Mouse (Mus musculus) heart, embryonic 14.5 days (tissue): Measurements from ENCODE around the gene Gemin5. TPM values are rescaled to one million over a fixed set of nuclear protein-coding genes. Genes with fewer than 3 reads are reported as not detected.

Experiments
- ATAC-seq: fragments of 200-750 bp; cut with Nextera tagmentation; 2 replicates; pipeline ENCODE4 v1.8.0; 2017; ENCODE audit warnings: low read depth, moderate TSS enrichment; ENCODE audit not compliant: insufficient number of reproducible peaks, insufficient read depth, low FRiP score
- H3K27ac ChIP-seq, 2 experiments: fragments of 200-500 bp in 1 of 2; fragments of 300-500 bp in 1 of 2; sonication (generic) in 1 of 2; replicated peaks in 1 of 2; 2 replicates each; pipeline ENCODE4 v1.5.1; 2012 to 2014; ENCODE audit warnings: low read depth in 2 of 2, low read length in 2 of 2, control low read depth in 1 of 2, mild to moderate bottlenecking in 1 of 2, mixed read lengths in 1 of 2; ENCODE audit not compliant: control insufficient read depth in 1 of 2, insufficient read depth in 1 of 2
- H3K27me3 ChIP-seq: fragments of 300-500 bp; sonication (generic); 2 replicates; pipeline ENCODE4 v1.6.1; 2014; ENCODE audit warnings: mild to moderate bottlenecking, low read length, control low read depth; ENCODE audit not compliant: control insufficient read depth, insufficient read depth
- H3K36me3 ChIP-seq: fragments of 300-500 bp; sonication (generic); 2 replicates; pipeline ENCODE4 v1.6.1; 2014; ENCODE audit warnings: mild to moderate bottlenecking, control low read depth, low read length, mixed read lengths; ENCODE audit not compliant: control insufficient read depth, insufficient read depth
- H3K4me1 ChIP-seq, 2 experiments: fragments of 200-500 bp in 1 of 2; fragments of 300-500 bp in 1 of 2; sonication (generic) in 1 of 2; 2 replicates each; pipeline ENCODE4 v1.6.1; 2012 to 2014; ENCODE audit warnings: low read length in 2 of 2, control low read depth in 1 of 2, mixed read lengths in 1 of 2; ENCODE audit not compliant: control insufficient read depth in 2 of 2, insufficient read depth in 2 of 2
- H3K4me2 ChIP-seq: fragments of 300-500 bp; sonication (generic); 2 replicates; pipeline ENCODE4 v1.6.1; 2014; ENCODE audit warnings: mild to moderate bottlenecking, low read length
- H3K4me3 ChIP-seq, 2 experiments: fragments of 200-500 bp in 1 of 2; fragments of 300-500 bp in 1 of 2; sonication (generic) in 1 of 2; 2 replicates each; pipeline ENCODE4 v1.5.1; 2012 to 2014; ENCODE audit warnings: low read length in 2 of 2, mild to moderate bottlenecking in 2 of 2, control low read depth in 1 of 2, low read depth in 1 of 2, moderate library complexity in 1 of 2; ENCODE audit not compliant: control insufficient read depth in 1 of 2, insufficient read depth in 1 of 2
- H3K9ac ChIP-seq: fragments of 300-500 bp; sonication (generic); 2 replicates; pipeline ENCODE4 v1.6.1; 2014; ENCODE audit warnings: mild to moderate bottlenecking, low read length
- H3K9me3 ChIP-seq: fragments of 300-500 bp; sonication (generic); 2 replicates; pipeline ENCODE4 v1.6.1; 2016; ENCODE audit warnings: low read length, control low read depth; ENCODE audit not compliant: control insufficient read depth
- WGBS: fragments of 180-500 bp; shearing (Covaris S2); extraction: QIAGEN DNeasy Blood & Tissue Kit; methylation state at CpG from one replicate; pipeline ENCODE4 v1.1.7; 2014; 5-methylcytosine and 5-hydroxymethylcytosine counted together
- polyA plus RNA-seq: library from polyadenylated mRNA; unstranded; fragments of >200 nt; fragmentation: Nextera tagmentation; extraction: Ambion mirVana; gene quantifications from 2 replicates; pipeline ENCODE4 v1.2.1, GENCODE M21; 2014

Gemin5 gene
- polyA plus RNA-seq, 1 experiment from 2014 or later: 14.1 TPM

DNA sequence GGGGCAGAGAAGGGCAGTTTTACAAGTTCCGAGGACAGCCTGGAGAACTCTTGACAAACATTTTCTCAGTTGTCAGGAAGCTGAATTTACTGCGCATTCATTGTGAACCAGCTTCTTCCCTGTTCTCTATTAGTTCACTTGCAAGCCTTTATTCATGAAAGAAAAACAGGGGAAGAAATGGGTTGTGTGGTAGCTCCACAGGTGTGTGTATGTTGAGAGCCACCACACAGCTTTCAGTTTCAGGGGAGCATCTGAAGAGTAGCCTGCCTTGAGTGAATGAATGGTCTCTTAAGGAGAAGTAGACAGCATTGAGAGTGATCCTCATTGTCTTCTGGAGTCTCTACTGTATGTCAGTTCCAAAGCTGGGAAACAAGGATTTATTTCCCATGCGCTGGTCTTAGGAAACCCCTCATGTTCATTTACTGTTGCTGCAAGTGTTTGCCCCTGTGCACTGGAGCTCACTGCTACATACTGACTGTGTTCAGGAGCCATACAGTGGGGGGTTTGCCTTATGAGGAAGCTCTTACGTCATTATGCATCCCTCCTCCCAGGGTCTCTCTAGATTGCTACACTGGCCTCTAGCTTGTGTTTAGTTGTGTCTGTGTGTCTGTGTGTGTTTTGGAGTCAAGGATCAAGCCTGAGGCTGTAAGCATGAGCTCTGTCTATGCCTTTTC lies 60.5 kb downstream of the Gemin5 start:
- ATAC-seq: no peak
- no peaks in the 10 kb centered on the region for H3K27me3 ChIP-seq
- no peak overlapping the region for H3K4me3 ChIP-seq
- WGBS: 87% methylated on average over 4 of the region's 4 CpGs
- H3K4me2 ChIP-seq: no peak overlapping the region
- peaks cover 6 to 14% of the 10 kb centered on the region in 2 experiments for H3K4me1 ChIP-seq
- no peak overlapping the region for H3K27ac ChIP-seq
- H3K36me3 ChIP-seq: peaks cover 38% of the 10 kb centered on the region
- no peak overlapping the region for H3K9ac ChIP-seq
- no peaks in the 10 kb centered on the region for H3K9me3 ChIP-seq

DNA sequence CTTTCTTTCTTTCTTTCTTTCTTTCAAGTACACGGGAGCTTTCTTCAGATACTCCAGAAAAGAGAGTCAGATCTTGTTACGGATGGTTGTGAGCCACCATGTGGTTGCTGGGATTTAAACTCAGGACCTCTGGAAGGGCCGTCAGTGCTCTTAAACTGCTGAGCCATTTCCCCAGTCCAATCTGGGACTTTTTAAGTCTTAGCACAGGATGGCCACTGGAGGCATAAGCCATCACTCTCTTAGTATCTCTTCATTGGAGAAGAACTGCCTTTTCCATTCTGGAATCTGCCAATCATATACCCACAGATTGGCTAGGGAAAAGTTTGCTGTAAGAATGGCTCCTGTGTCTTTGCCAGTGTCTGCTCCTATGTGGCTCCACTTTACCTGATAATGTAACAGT lies 61.3 kb downstream of the Gemin5 start:
- H3K9ac ChIP-seq: no peak overlapping the region
- H3K4me3 ChIP-seq: no peak overlapping the region
- H3K36me3 ChIP-seq: peaks cover 30% of the 10 kb centered on the region
- no peaks in the 10 kb centered on the region for H3K9me3 ChIP-seq
- no peak overlapping the region for H3K27ac ChIP-seq
- ATAC-seq: no peak
- H3K4me2 ChIP-seq: no peak overlapping the region
- 40% methylated on average over 3 of the region's 3 CpGs for WGBS
- peaks cover 7 to 14% of the 10 kb centered on the region in 2 experiments for H3K4me1 ChIP-seq
- no peaks in the 10 kb centered on the region for H3K27me3 ChIP-seq

DNA sequence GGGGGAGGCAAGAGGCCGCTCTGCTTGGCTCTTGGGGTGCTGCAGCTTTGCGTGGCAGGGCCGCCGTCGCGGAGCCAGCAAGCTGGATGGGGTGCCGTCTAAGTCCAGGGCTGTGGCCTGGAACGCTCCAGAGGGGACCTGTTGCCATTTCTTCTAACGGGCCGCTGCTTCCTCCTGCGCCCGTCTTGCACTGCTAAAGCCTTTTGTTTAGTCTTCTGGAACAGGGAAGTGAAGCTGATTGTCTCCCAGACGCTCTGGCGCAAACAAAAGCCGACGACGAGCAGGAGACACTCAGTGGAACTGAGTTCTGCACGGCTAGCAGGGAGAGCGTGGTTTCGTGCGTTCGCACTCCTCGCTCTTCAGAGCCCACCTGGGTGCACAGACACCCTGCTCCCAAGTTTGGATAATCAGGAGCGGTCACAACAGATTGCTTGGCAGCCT lies 64.0 kb downstream of the Gemin5 start:
- peak overlapping the region; percentile 81 to 82 for H3K27ac ChIP-seq
- H3K4me2 ChIP-seq: peak overlapping the region; percentile 74
- peaks cover 7 to 14% of the 10 kb centered on the region in 2 experiments for H3K4me1 ChIP-seq
- no peaks in the 10 kb centered on the region for H3K9me3 ChIP-seq
- H3K4me3 ChIP-seq: peak overlapping the region; percentile 68 to 89
- WGBS: under 1% methylated on average over 24 of the region's 24 CpGs
- H3K36me3 ChIP-seq: peaks cover 4% of the 10 kb centered on the region; the same call in 1 of the 2 replicates
- ATAC-seq: peak; percentile 8; the same call in 1 of the 2 replicates
- H3K27me3 ChIP-seq: no peaks in the 10 kb centered on the region
- peak overlapping the region; percentile 89 for H3K9ac ChIP-seq

DNA sequence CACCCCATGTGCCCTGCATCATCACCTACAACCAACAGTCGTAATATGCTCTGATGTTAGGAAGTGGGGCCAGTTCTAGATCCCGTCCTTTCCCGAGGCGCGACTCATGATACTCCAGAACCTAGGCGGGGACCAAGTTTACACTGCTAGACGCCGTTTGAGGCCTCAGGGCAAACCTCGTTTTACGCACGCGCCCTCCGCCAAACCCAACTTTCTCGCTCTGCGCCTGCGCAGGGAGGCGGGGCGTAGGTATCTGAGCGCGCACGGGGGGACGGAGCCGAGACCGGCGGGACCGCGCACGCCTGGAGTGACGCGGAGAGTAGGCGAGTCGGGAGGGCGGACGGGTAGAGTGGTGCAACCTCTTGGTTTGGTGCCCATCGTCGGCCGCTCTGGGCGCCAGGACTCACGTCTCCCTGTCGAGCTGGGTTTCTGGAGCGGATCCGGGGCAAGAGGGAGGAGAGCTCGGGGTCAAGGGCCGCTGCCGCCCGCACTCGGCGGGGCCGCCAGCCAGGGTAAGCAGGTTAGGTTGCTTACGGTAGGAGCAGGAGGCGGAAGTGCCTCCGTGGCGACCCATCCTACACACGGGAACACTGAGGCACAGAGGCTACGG lies 64.5 kb downstream of the Gemin5 start, which contains the start of gene Cnot8:
Gene Cnot8 (plus strand): TSS at position 457 of the 610 bp plus-strand sequence.
- Histone ChIP-seq H3K36me3 (0 out of 2 replicates have a peak, but pooled peaks cover 3% of the 10 kb centered on the region), H3K9ac (peak within 1 kb of the TSS; percentile 89), H3K4me1 (peaks cover 7 to 14% of the 10 kb centered on the region in 2 experiments), H3K27me3 (no peaks in the 10 kb centered on the region), H3K4me2 (peak within 1 kb of the TSS; percentile 74), H3K4me3 (peak within 1 kb of the TSS; percentile 68 to 89), H3K27ac (peak within 1 kb of the TSS; percentile 81 to 82), H3K9me3 (no peaks in the 10 kb centered on the region)
- ATAC-seq: peak; percentile 96
- under 1% methylated on average over 54 of the region's 55 CpGs for WGBS

DNA sequence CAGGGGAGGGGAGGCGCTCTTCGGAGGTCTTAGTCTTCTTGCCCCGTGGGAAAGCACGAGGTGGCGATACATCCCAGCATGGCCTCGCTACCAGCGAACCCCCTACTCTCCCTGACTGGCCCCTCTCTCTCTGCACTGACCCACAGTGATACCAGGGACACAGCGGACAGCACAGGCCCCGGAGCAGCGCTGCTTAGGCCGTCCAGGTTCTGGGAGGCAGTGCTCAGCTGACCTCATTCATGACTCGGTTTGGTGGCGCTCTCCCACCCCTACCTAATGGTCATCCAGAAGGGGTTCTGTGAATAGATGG lies 65.0 kb downstream of the Gemin5 start:
- no peaks in the 10 kb centered on the region for H3K9me3 ChIP-seq
- WGBS: 48% methylated on average over 13 of the region's 13 CpGs
- peak overlapping the region; percentile 74 for H3K4me2 ChIP-seq
- ATAC-seq: peak; percentile 45
- H3K27ac ChIP-seq: peak overlapping the region; percentile 62 to 81
- peak overlapping the region; percentile 71 for H3K9ac ChIP-seq
- H3K4me3 ChIP-seq: peak overlapping the region; percentile 22 to 89
- peaks cover 7 to 14% of the 10 kb centered on the region in 2 experiments for H3K4me1 ChIP-seq
- no peaks in the 10 kb centered on the region for H3K27me3 ChIP-seq
- 0 out of 2 replicates have a peak, but pooled peaks cover 3% of the 10 kb centered on the region for H3K36me3 ChIP-seq

DNA sequence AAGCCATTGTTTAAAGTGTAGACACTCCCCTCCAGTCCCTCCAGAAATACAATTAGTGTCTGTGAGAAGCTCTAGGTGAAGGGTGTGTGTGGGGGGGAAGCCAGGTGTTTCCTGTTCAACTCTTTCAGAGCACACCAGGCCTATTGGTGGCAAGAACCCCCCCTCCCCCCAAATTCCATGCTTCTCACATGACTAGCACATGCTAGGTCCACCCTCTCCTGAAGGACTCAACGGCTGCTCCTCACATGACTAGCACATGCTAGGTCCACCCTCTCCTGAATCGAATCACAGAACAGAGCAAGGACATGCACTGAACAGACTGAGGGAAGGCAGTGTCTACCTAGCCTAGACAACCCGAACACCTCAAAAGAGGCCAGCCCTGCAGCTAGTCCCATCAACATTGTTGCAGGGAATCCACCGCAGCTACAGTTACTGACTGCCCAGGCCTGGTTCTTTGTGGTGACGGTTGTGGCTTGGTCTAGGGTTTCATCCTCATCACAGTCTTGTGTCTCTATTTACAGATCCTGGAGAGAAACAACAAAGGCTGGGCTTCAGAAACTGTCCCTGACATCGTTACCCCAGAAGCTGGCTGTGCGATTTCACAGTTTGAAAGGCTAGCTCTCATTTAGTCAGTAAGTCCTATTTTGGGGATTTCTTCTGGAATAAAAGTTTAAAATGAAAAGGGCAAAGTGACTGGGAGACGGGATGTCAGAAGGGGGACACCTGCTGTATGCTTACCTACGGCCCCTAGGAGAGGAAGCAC lies 65.6 kb downstream of the Gemin5 start:
- Histone ChIP-seq H3K4me3 (no peak overlapping the region), H3K36me3 (no peaks in the 10 kb centered on the region)

DNA sequence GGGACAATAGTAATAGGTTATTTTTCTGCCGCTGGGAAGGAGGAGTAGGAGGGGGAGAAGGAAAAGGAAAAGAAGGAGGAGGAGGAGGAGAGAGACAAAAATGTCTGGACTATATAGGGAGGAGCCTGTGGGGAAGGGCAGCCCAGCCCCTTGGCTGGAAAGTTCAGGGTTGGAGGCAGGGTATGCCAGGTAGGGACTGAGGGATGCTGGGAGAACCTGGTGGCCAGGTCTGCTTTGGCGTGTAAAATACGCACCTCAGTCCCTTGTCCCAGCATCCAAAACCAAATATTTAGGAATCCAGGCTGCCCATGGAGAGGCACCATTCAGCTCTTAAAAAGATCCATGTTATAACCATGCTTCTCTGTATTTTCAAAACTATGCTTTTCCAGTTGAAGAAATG lies 66.2 kb downstream of the Gemin5 start:
- WGBS: 81% methylated on average over 3 of the region's 3 CpGs
- no peaks in the 10 kb centered on the region for H3K9me3 ChIP-seq
- H3K27me3 ChIP-seq: no peaks in the 10 kb centered on the region
- no peaks in the 10 kb centered on the region for H3K36me3 ChIP-seq
- ATAC-seq: no peak
- H3K27ac ChIP-seq: no peak overlapping the region
- no peak overlapping the region for H3K4me2 ChIP-seq
- peaks cover 8 to 11% of the 10 kb centered on the region in 2 experiments for H3K4me1 ChIP-seq
- H3K9ac ChIP-seq: no peak overlapping the region
- H3K4me3 ChIP-seq: no peak overlapping the region

More for the DNA sequence above, 65.6 kb downstream of the Gemin5 start:
- Histone ChIP-seq H3K27me3 (no peaks in the 10 kb centered on the region), H3K4me2 (peak overlapping the region; percentile 74), H3K4me1 (peaks cover 7 to 14% of the 10 kb centered on the region in 2 experiments), H3K9ac (peak overlapping the region; percentile 71), H3K27ac (no peak overlapping the region), H3K9me3 (no peaks in the 10 kb centered on the region)
- no peak for ATAC-seq
- 87% methylated on average over 9 of the region's 9 CpGs for whole genome bisulfite sequencing
